Comparison of ENCODE assay signal across 12 mouse cellular contexts in genomic region chr8:121732334-121732665, GRCm38 (mm10). TPM values are rescaled to one million over a fixed set of nuclear protein-coding genes. Genes with fewer than 3 reads are reported as not detected.
DNase-seq lines count a peak whose midpoint lies in the region; ATAC-seq lines count a peak whose summit lies in the region.
"Had no signal": no experiment of that assay in that cellular context is flagged by ENCODE, and none has a peak within 500 bp of the region (broad histone marks: within the 10 kb centered on the region; RNA-seq: fewer than 3 reads in every experiment).

No protein-coding gene starts in this region.

- H3K36me3 ChIP-seq in forebrain, embryonic 14.5 days (ENCODE audit: control insufficient read depth, insufficient read depth, low read length): no peaks in the 10 kb centered on the region
- no peaks in the 10 kb centered on the region for H3K36me3 ChIP-seq in hindbrain, embryonic 16.5 days (ENCODE audit: control insufficient read depth, insufficient read depth, low read length)
- no peaks in the 10 kb centered on the region for H3K36me3 ChIP-seq in neural tube, embryonic 12.5 days
- no peaks in the 10 kb centered on the region for H3K36me3 ChIP-seq in heart, embryonic 10.5 days
- H3K36me3 ChIP-seq: embryonic facial prominence, embryonic 12.5 days had no signal

- H3K4me3 ChIP-seq in forebrain, embryonic 14.5 days (ENCODE audit: low read depth, low read length): peak overlapping the region; percentile 64
- H3K4me3 ChIP-seq in hindbrain, embryonic 16.5 days (ENCODE audit: low read length): peak overlapping the region; percentile 76
- H3K4me3 ChIP-seq in neural tube, embryonic 12.5 days: peak overlapping the region; percentile 57
- H3K4me3 ChIP-seq in heart, embryonic 10.5 days: no peak overlapping the region

- H3K27me3 ChIP-seq in forebrain, embryonic 14.5 days (replicated peaks; ENCODE audit: control insufficient read depth, insufficient read depth, low read length): peaks cover 34% of the 10 kb centered on the region
- H3K27me3 ChIP-seq in hindbrain, embryonic 16.5 days (replicated peaks; ENCODE audit: control insufficient read depth, insufficient read depth, low read length): peaks cover 2% of the 10 kb centered on the region
- H3K27me3 ChIP-seq in neural tube, embryonic 12.5 days (replicated peaks): peaks cover 56% of the 10 kb centered on the region
- H3K27me3 ChIP-seq in heart, embryonic 10.5 days (ENCODE audit: insufficient read depth, poor library complexity, severe bottlenecking): peaks cover 85% of the 10 kb centered on the region

- no peaks in the 10 kb centered on the region for H3K9me3 ChIP-seq in forebrain, embryonic 14.5 days (replicated peaks; ENCODE audit: control insufficient read depth, low read length)
- no peaks in the 10 kb centered on the region for H3K9me3 ChIP-seq in hindbrain, embryonic 16.5 days (ENCODE audit: control insufficient read depth, low read length)
- H3K9me3 ChIP-seq in neural tube, embryonic 12.5 days: no peaks in the 10 kb centered on the region
- no peaks in the 10 kb centered on the region for H3K9me3 ChIP-seq in heart, embryonic 10.5 days
- H3K9me3 ChIP-seq: embryonic facial prominence, embryonic 12.5 days had no signal

- DNase-seq in cerebellum, adult 11 months: peak; percentile 60
- no peak for DNase-seq in cerebellum, postnatal 25 days
- DNase-seq in forebrain, embryonic 14.5 days (ENCODE audit: low spot score): no peak
- no peak for DNase-seq in thymus, postnatal 25 days
- DNase-seq in heart, embryonic 10.5 days (ENCODE audit: low spot score): no peak
- no peak for DNase-seq in liver
- DNase-seq: kidney, adult 11 months; lung, adult 2 months; thymus, postnatal 4 days had no signal

- H3K4me1 ChIP-seq in forebrain, embryonic 14.5 days (ENCODE audit: control insufficient read depth, insufficient read depth, low read length): peaks cover 8% of the 10 kb centered on the region
- peaks cover 18% of the 10 kb centered on the region for H3K4me1 ChIP-seq in hindbrain, embryonic 16.5 days (ENCODE audit: control insufficient read depth, insufficient read depth, low read depth, low read length)
- H3K4me1 ChIP-seq in neural tube, embryonic 12.5 days: peaks cover 29% of the 10 kb centered on the region
- H3K4me1 ChIP-seq in heart, embryonic 10.5 days: peaks cover 14% of the 10 kb centered on the region

- no peak for ATAC-seq in forebrain, embryonic 14.5 days
- ATAC-seq in hindbrain, embryonic 16.5 days: no peak
- ATAC-seq in neural tube, embryonic 12.5 days (ENCODE audit: low FRiP score, low read depth): no peak

- peak overlapping the region; percentile 78; the same call in 1 of the 2 replicates for H3K9ac ChIP-seq in forebrain, embryonic 14.5 days (ENCODE audit: low read length)
- H3K9ac ChIP-seq in hindbrain, embryonic 16.5 days (ENCODE audit: low read depth, low read length): peak overlapping the region; percentile 84
- H3K9ac ChIP-seq in neural tube, embryonic 12.5 days: peak overlapping the region; percentile 68
- H3K9ac ChIP-seq: embryonic facial prominence, embryonic 12.5 days had no signal

- H3K4me2 ChIP-seq in forebrain, embryonic 14.5 days (ENCODE audit: low read length): peak overlapping the region; percentile 61
- peak overlapping the region; percentile 78 for H3K4me2 ChIP-seq in hindbrain, embryonic 16.5 days (ENCODE audit: low read length)
- H3K4me2 ChIP-seq in neural tube, embryonic 12.5 days (replicated peaks): peak overlapping the region; percentile 71

- no peak overlapping the region for H3K27ac ChIP-seq in forebrain, embryonic 14.5 days (ENCODE audit: low read depth, low read length)
- H3K27ac ChIP-seq in hindbrain, embryonic 16.5 days (ENCODE audit: low read depth, low read length): no peak overlapping the region
- H3K27ac ChIP-seq in neural tube, embryonic 12.5 days: no peak overlapping the region
- H3K27ac ChIP-seq in heart, embryonic 10.5 days: no peak overlapping the region
- H3K27ac ChIP-seq: embryonic facial prominence, embryonic 12.5 days had no signal

- WGBS in forebrain, embryonic 14.5 days: 49% methylated on average over 4 of the region's 4 CpGs
- 46% methylated on average over 4 of the region's 4 CpGs for WGBS in hindbrain, embryonic 16.5 days
- 51% methylated on average over 4 of the region's 4 CpGs for WGBS in neural tube, embryonic 12.5 days
- WGBS in heart, embryonic 10.5 days: 55% methylated on average over 4 of the region's 4 CpGs

RNA-seq across cellular contexts. Expression of gene Jph3, which starts 2.9 kb away (rescaled TPM):
- 44.1 and 55.9 TPM in 2 replicates for polyA plus RNA-seq in forebrain, embryonic 14.5 days (2014; fragmentation: Nextera tagmentation; extraction: Ambion mirVana)
- polyA plus RNA-seq in hindbrain, embryonic 16.5 days (2015; fragmentation: Nextera tagmentation; extraction: Ambion mirVana): 106 and 118 TPM in 2 replicates
- polyA plus RNA-seq in neural tube, embryonic 12.5 days (2016; fragmentation: Nextera tagmentation; extraction: Ambion mirVana): 59.1 and 66.9 TPM in 2 replicates
- polyA plus RNA-seq in heart, embryonic 10.5 days (2016; fragmentation: Nextera tagmentation; extraction: Ambion mirVana): 0.74 and 1.4 TPM in 2 replicates

Comparison
In these comparisons a context has a peak if more than half of its experiments do, and no peak if none do; other contexts are left out.
1. RNA of gene Jph3, which starts 2.9 kb away (polyA plus RNA-seq): 106 to 118 TPM in hindbrain, embryonic 16.5 days, 59.1 to 66.9 TPM in neural tube, embryonic 12.5 days and 44.1 to 55.9 TPM in forebrain, embryonic 14.5 days; 0.74 to 1.4 TPM in heart, embryonic 10.5 days; every median in the first group is over 10 times any median in the second.
2. Peak in every context shown above with its lines, with median percentiles within 50 percentile points of each other: H3K4me2 ChIP-seq and H3K9ac ChIP-seq.